8 mouse cellular contexts compared by ENCODE assay signal in genomic region chr6:99600168-99600793, GRCm38 (mm10).
DNase-seq lines count a peak whose midpoint lies in the region; ATAC-seq and TF ChIP-seq lines count a peak whose summit lies in the region.

No protein-coding gene starts in this region.

- H3K27me3 ChIP-seq in heart, embryonic 12.5 days (replicated peaks): peaks cover 4% of the 10 kb centered on the region; the same call in 1 of the 2 replicates
- H3K27me3 ChIP-seq in kidney, postnatal 0 days (ENCODE audit: insufficient read depth, low read length): no peaks in the 10 kb centered on the region
- peaks cover 2% of the 10 kb centered on the region for H3K27me3 ChIP-seq in megakaryocyte, embryonic 14.5 days (replicated peaks)
- H3K27me3 ChIP-seq in stomach, embryonic 15.5 days (replicated peaks): no peaks in the 10 kb centered on the region

- no peak overlapping the region for H3K4me3 ChIP-seq in heart, embryonic 12.5 days
- no peak overlapping the region for H3K4me3 ChIP-seq in kidney, postnatal 0 days (replicated peaks; ENCODE audit: low read depth, low read length)
- H3K4me3 ChIP-seq in megakaryocyte, embryonic 14.5 days (replicated peaks): peak overlapping the region; percentile 50
- no peak overlapping the region for H3K4me3 ChIP-seq in stomach, embryonic 15.5 days (replicated peaks)

- H3K9ac ChIP-seq in heart, embryonic 12.5 days: no peak overlapping the region
- no peak overlapping the region for H3K9ac ChIP-seq in kidney, postnatal 0 days (ENCODE audit: low read depth, low read length)
- no peak overlapping the region for H3K9ac ChIP-seq in stomach, embryonic 15.5 days

- peak; percentile 27 to 41 for DNase-seq in heart, adult 9 months (ENCODE audit: low spot score in 2 of 2)
- DNase-seq in heart, postnatal 25 days (ENCODE audit: low spot score): no peak
- peak; percentile 82 for DNase-seq in NIH3T3 (ENCODE audit: low read depth)
- peak; percentile 31 to 45 for DNase-seq in cerebellum, postnatal 36 days
- DNase-seq in kidney, postnatal 0 days (ENCODE audit: low spot score): peak; percentile 86

- no peaks in the 10 kb centered on the region for H3K36me3 ChIP-seq in heart, embryonic 12.5 days
- H3K36me3 ChIP-seq in kidney, postnatal 0 days (ENCODE audit: insufficient read depth, low read length): no peaks in the 10 kb centered on the region
- no peaks in the 10 kb centered on the region for H3K36me3 ChIP-seq in megakaryocyte, embryonic 14.5 days (replicated peaks; ENCODE audit: low read length)
- no peaks in the 10 kb centered on the region for H3K36me3 ChIP-seq in stomach, embryonic 15.5 days

- no peak overlapping the region for H3K27ac ChIP-seq in heart, embryonic 12.5 days (ENCODE audit: poor library complexity, severe bottlenecking)
- no peak overlapping the region for H3K27ac ChIP-seq in kidney, postnatal 0 days
- H3K27ac ChIP-seq in stomach, embryonic 15.5 days: no peak overlapping the region

- 37% methylated on average over 10 of the region's 10 CpGs for WGBS in heart, embryonic 12.5 days
- 23% methylated on average over 10 of the region's 10 CpGs for WGBS in kidney, postnatal 0 days
- WGBS in stomach, embryonic 15.5 days: 23% methylated on average over 10 of the region's 10 CpGs

- no peaks in the 10 kb centered on the region for H3K4me1 ChIP-seq in heart, embryonic 12.5 days (replicated peaks)
- H3K4me1 ChIP-seq in kidney, postnatal 0 days (replicated peaks; ENCODE audit: insufficient read depth, low read length): peaks cover 15% of the 10 kb centered on the region
- peaks cover 16% of the 10 kb centered on the region for H3K4me1 ChIP-seq in megakaryocyte, embryonic 14.5 days
- 0 out of 2 replicates have a peak, but pooled peaks cover 6% of the 10 kb centered on the region for H3K4me1 ChIP-seq in stomach, embryonic 15.5 days

- peak; percentile 68 for TF ChIP-seq CTCF in kidney, postnatal 0 days (IDR thresholded peaks at IDR 0.05; ENCODE audit: low read depth)

- intact Hi-C loops in heart, postnatal 25 days (cut with DNase I): loop anchor here (5.0 kb wide), 3 partner anchors 628 to 1493 kb away; no protein-coding TSS in a partner anchor

- peak overlapping the region; percentile 32; the same call in 1 of the 2 replicates for H3K4me2 ChIP-seq in heart, embryonic 12.5 days
- H3K4me2 ChIP-seq in kidney, postnatal 0 days (ENCODE audit: low read length): peak overlapping the region; percentile 35
- H3K4me2 ChIP-seq in stomach, embryonic 15.5 days: peak overlapping the region; percentile 33; the same call in 1 of the 2 replicates

- no peak for ATAC-seq in heart, embryonic 12.5 days (ENCODE audit: insufficient number of reproducible peaks, low FRiP score)
- ATAC-seq in kidney, postnatal 0 days (replicated peaks; ENCODE audit: low FRiP score, low read depth): no peak
- ATAC-seq in stomach, embryonic 15.5 days (ENCODE audit: insufficient read depth, low FRiP score, low read depth): no peak; the same call in 1 of the 2 replicates

- H3K9me3 ChIP-seq in heart, embryonic 12.5 days (replicated peaks): no peaks in the 10 kb centered on the region
- H3K9me3 ChIP-seq in kidney, postnatal 0 days (replicated peaks; ENCODE audit: low read length): no peaks in the 10 kb centered on the region
- H3K9me3 ChIP-seq in megakaryocyte, embryonic 14.5 days: no peaks in the 10 kb centered on the region
- no peaks in the 10 kb centered on the region for H3K9me3 ChIP-seq in stomach, embryonic 15.5 days
